19 mouse cellular contexts compared by ENCODE assay signal in genomic region chr5:37263816-37264215, GRCm38 (mm10). TPM values are rescaled to one million over a fixed set of nuclear protein-coding genes. Genes with fewer than 3 reads are reported as not detected.
DNase-seq lines count a peak whose midpoint lies in the region; ATAC-seq and TF ChIP-seq lines count a peak whose summit lies in the region.
"Had no signal": no experiment of that assay in that cellular context is flagged by ENCODE, and none has a peak within 500 bp of the region (broad histone marks: within the 10 kb centered on the region; RNA-seq: fewer than 3 reads in every experiment).

No protein-coding gene starts in this region.

- 61% methylated on average over 6 of the region's 6 CpGs for WGBS in embryonic facial prominence, embryonic 14.5 days
- WGBS in embryonic facial prominence, embryonic 10.5 days: 80% methylated on average over 6 of the region's 6 CpGs

- no peak overlapping the region for H3K9ac ChIP-seq in embryonic facial prominence, embryonic 14.5 days (ENCODE audit: low read depth, low read length)
- H3K9ac ChIP-seq: forebrain, embryonic 15.5 days; heart, embryonic 15.5 days; liver, embryonic 12.5 days; lung, embryonic 14.5 days had no signal

- no peaks in the 10 kb centered on the region for H3K9me3 ChIP-seq in embryonic facial prominence, embryonic 14.5 days (ENCODE audit: control insufficient read depth, low read length)
- H3K9me3 ChIP-seq in embryonic facial prominence, embryonic 10.5 days: no peaks in the 10 kb centered on the region
- H3K9me3 ChIP-seq: forebrain, embryonic 15.5 days; heart, embryonic 15.5 days; hindbrain, embryonic 10.5 days; liver, embryonic 12.5 days had no signal

- H3K79me3 ChIP-seq in C2C12 (ENCODE audit: low read depth): no peaks in the 10 kb centered on the region

- H3K79me2 ChIP-seq in C2C12 (ENCODE audit: control insufficient read depth, insufficient read depth) (no peaks in the 10 kb centered on the region), myocyte (ENCODE audit: control insufficient read depth, insufficient read depth) (no peaks in the 10 kb centered on the region)

- no peak for TF ChIP-seq CTCF in C2C12 (IDR thresholded peaks at IDR 0.05; ENCODE audit: control insufficient read depth, insufficient read depth, insufficient read length)

- no peak for TF ChIP-seq POLR2A in myocyte (IDR thresholded peaks at IDR 0.05; ENCODE audit: insufficient read length, low read depth)

- 0 out of 2 replicates have a peak, but pooled peaks have one; percentile 18 for ATAC-seq in embryonic facial prominence, embryonic 14.5 days (ENCODE audit: low read depth)
- ATAC-seq: forebrain, embryonic 15.5 days; liver, embryonic 12.5 days; midbrain, embryonic 16.5 days had no signal

- H3K27me3 ChIP-seq in embryonic facial prominence, embryonic 14.5 days (replicated peaks; ENCODE audit: control insufficient read depth, insufficient read depth, low read length): no peaks in the 10 kb centered on the region
- H3K27me3 ChIP-seq in embryonic facial prominence, embryonic 10.5 days (replicated peaks; ENCODE audit: low read depth, poor library complexity, severe bottlenecking): no peaks in the 10 kb centered on the region
- H3K27me3 ChIP-seq in C2C12 (ENCODE audit: control insufficient read depth, insufficient read depth, insufficient read length): peaks cover 7% of the 10 kb centered on the region
- H3K27me3 ChIP-seq in myocyte (ENCODE audit: control insufficient read depth, insufficient read depth, insufficient read length): no peaks in the 10 kb centered on the region
- H3K27me3 ChIP-seq: forebrain, embryonic 15.5 days; heart, embryonic 15.5 days; liver, embryonic 12.5 days had no signal

- DNase-seq in embryonic facial prominence, embryonic 14.5 days (ENCODE audit: low spot score): no peak
- DNase-seq in embryonic facial prominence, embryonic 10.5 days (ENCODE audit: low spot score): no peak
- peak; percentile 74 for DNase-seq in adrenal gland, adult 8-10 months
- no peak for DNase-seq in spleen, postnatal 4 days (ENCODE audit: low spot score in 2 of 2)
- no peak for DNase-seq in gastrocnemius, adult 18-20 months (ENCODE audit: low spot score)
- DNase-seq: B cell, adult 2 months; cerebellum, postnatal 10 days; lung, embryonic 14.5 days; lung, postnatal 4 days; right cerebral cortex, postnatal 25 days; thymus, postnatal 14 days had no signal

- no peak overlapping the region for H3K4me3 ChIP-seq in embryonic facial prominence, embryonic 14.5 days (ENCODE audit: low read depth, low read length)
- H3K4me3 ChIP-seq in embryonic facial prominence, embryonic 10.5 days: no peak overlapping the region
- H3K4me3 ChIP-seq in C2C12 (ENCODE audit: insufficient read depth, poor library complexity, severe bottlenecking): no peak overlapping the region
- no peak overlapping the region for H3K4me3 ChIP-seq in myocyte
- H3K4me3 ChIP-seq: forebrain, embryonic 15.5 days; heart, embryonic 15.5 days; hindbrain, embryonic 10.5 days; liver, embryonic 12.5 days had no signal

- no peak overlapping the region for H3ac ChIP-seq in C2C12 (ENCODE audit: control insufficient read depth, insufficient read length, low read depth)
- H3ac ChIP-seq in myocyte (ENCODE audit: control insufficient read depth, insufficient read length): no peak overlapping the region

- H3K4me1 ChIP-seq in embryonic facial prominence, embryonic 14.5 days (ENCODE audit: control insufficient read depth, insufficient read depth, low read length): no peaks in the 10 kb centered on the region
- no peaks in the 10 kb centered on the region for H3K4me1 ChIP-seq in embryonic facial prominence, embryonic 10.5 days
- H3K4me1 ChIP-seq: heart, embryonic 15.5 days; liver, embryonic 12.5 days had no signal

- no peak overlapping the region for H3K27ac ChIP-seq in embryonic facial prominence, embryonic 14.5 days (replicated peaks; ENCODE audit: low read depth, low read length)
- no peak overlapping the region for H3K27ac ChIP-seq in embryonic facial prominence, embryonic 10.5 days (replicated peaks)
- H3K27ac ChIP-seq: forebrain, embryonic 15.5 days; heart, embryonic 15.5 days; hindbrain, embryonic 10.5 days; liver, embryonic 12.5 days had no signal

- no peak overlapping the region for H3K4me2 ChIP-seq in embryonic facial prominence, embryonic 14.5 days (ENCODE audit: low read depth, low read length)
- no peak overlapping the region for H3K4me2 ChIP-seq in myocyte (ENCODE audit: low read depth)
- H3K4me2 ChIP-seq: forebrain, embryonic 15.5 days; heart, embryonic 15.5 days; liver, embryonic 12.5 days; lung, embryonic 14.5 days had no signal

- no peaks in the 10 kb centered on the region for H3K36me3 ChIP-seq in embryonic facial prominence, embryonic 14.5 days (ENCODE audit: control insufficient read depth, insufficient read depth, low read length)
- H3K36me3 ChIP-seq in embryonic facial prominence, embryonic 10.5 days (replicated peaks): peaks cover 32% of the 10 kb centered on the region
- H3K36me3 ChIP-seq in C2C12 (ENCODE audit: control insufficient read depth, insufficient read depth): no peaks in the 10 kb centered on the region
- no peaks in the 10 kb centered on the region for H3K36me3 ChIP-seq in myocyte (ENCODE audit: control insufficient read depth, insufficient read depth)
- H3K36me3 ChIP-seq: heart, embryonic 15.5 days; liver, embryonic 12.5 days had no signal

TF ChIP-seq in C2C12, 6 proteins besides CTCF, POLR2A, EP300 and RAD21:
- peak; percentile 68 for TF ChIP-seq USF1 (IDR thresholded peaks at IDR 0.05; ENCODE audit: low read depth)
- TF ChIP-seq MYOG (IDR thresholded peaks at IDR 0.05; ENCODE audit: control insufficient read depth, extremely low read depth, insufficient read length): no peak

TF ChIP-seq in myocyte, 11 proteins besides CTCF, POLR2A, EP300 and RAD21:
- TF ChIP-seq TCF12 (IDR thresholded peaks at IDR 0.05; ENCODE audit: insufficient read depth, poor library complexity, severe bottlenecking) (no peak), MYOG (IDR thresholded peaks at IDR 0.05; ENCODE audit: control insufficient read depth in 1 of 3, insufficient read depth in 1 of 3, insufficient read length in 2 of 3, low read depth in 2 of 3) (no peak), REST (IDR thresholded peaks at IDR 0.05; ENCODE audit: insufficient read depth, insufficient read length) (no peak), USF1 (IDR thresholded peaks at IDR 0.05; ENCODE audit: low read depth) (peak; percentile 72), MAX (IDR thresholded peaks at IDR 0.05; ENCODE audit: low read depth) (no peak), SRF (IDR thresholded peaks at IDR 0.05; ENCODE audit: control insufficient read depth, insufficient read length, low read depth) (no peak), POLR2AphosphoS2 (IDR thresholded peaks at IDR 0.05; ENCODE audit: insufficient read length, low read depth) (no peak), MYOD1 (IDR thresholded peaks at IDR 0.05; ENCODE audit: control insufficient read depth in 1 of 3, insufficient read length in 2 of 3, low read depth in 2 of 3) (no peak)

RNA-seq across cellular contexts. Expression of gene Crmp1, which starts 22.1 kb away (rescaled TPM):
- 32.1 and 35.6 TPM in 2 replicates for polyA plus RNA-seq in embryonic facial prominence, embryonic 14.5 days (2014; fragmentation: Nextera tagmentation; extraction: Ambion mirVana)
- 80.2 and 88.4 TPM in 2 replicates for polyA plus RNA-seq in embryonic facial prominence, embryonic 10.5 days (2016; fragmentation: Nextera tagmentation; extraction: Ambion mirVana)
- polyA plus RNA-seq in C2C12 (2012; fragmentation: generic; extraction: Trizol) (0.05 TPM), myocyte (2012; fragmentation: generic; extraction: Trizol) (0.11 TPM)
- 10 to 100 TPM; 10.4 to 17.7 (median 13.3) TPM for total RNA-seq in adrenal gland, adult 8-10 months (2022)
- under 1 TPM; 0.17 to 0.46 TPM for total RNA-seq in gastrocnemius, adult 18-20 months (2021)
- total RNA-seq: granulocyte monocyte progenitor cell, adult 5-6 weeks had no signal

Comparison
In these comparisons a context has a peak if more than half of its experiments do, and no peak if none do; other contexts are left out.
1. RNA of gene Crmp1, which starts 22.1 kb away (polyA plus RNA-seq): 80.2 to 88.4 TPM in embryonic facial prominence, embryonic 10.5 days and 32.1 to 35.6 TPM in embryonic facial prominence, embryonic 14.5 days; 0.11 TPM in myocyte (single experiment) and 0.05 TPM in C2C12 (single experiment); every median in the first group is over 10 times any median in the second.